Mouse (Mus musculus): ENCODE data around the gene Hnrnph2. TPM values are rescaled to one million over a fixed set of nuclear protein-coding genes. Genes with fewer than 3 reads are reported as not detected.

Hnrnph2 gene
- 154 and 171 TPM in 2 replicates for polyA plus RNA-seq (2015; fragmentation: Nextera tagmentation; extraction: Ambion mirVana)

GRCm38 (mm10) chrX:134600659-134601379, at the start of gene Hnrnph2, which contains the start of gene Gla:
TSS of gene Hnrnph2 (plus strand) at chrX:134601179.
TSS of gene Gla (minus strand) at chrX:134601125.
- H3K4me3 ChIP-seq: peak within 1 kb of the TSS; percentile 49
- peak within 1 kb of the TSS; percentile 70 for H3K9ac ChIP-seq
- peak; percentile 98 for ATAC-seq (ENCODE audit: low read depth)
- WGBS: 19% methylated on average over 33 of the region's 33 CpGs
- no peaks in the 10 kb centered on the region for H3K9me3 ChIP-seq
- H3K4me2 ChIP-seq: peak within 1 kb of the TSS; percentile 62
- H3K27me3 ChIP-seq: no peaks in the 10 kb centered on the region
- no peaks in the 10 kb centered on the region for H3K36me3 ChIP-seq
- peak within 1 kb of the TSS; percentile 95 for H3K27ac ChIP-seq (replicated peaks)
- peaks cover 23% of the 10 kb centered on the region for H3K4me1 ChIP-seq (replicated peaks)

DNA sequence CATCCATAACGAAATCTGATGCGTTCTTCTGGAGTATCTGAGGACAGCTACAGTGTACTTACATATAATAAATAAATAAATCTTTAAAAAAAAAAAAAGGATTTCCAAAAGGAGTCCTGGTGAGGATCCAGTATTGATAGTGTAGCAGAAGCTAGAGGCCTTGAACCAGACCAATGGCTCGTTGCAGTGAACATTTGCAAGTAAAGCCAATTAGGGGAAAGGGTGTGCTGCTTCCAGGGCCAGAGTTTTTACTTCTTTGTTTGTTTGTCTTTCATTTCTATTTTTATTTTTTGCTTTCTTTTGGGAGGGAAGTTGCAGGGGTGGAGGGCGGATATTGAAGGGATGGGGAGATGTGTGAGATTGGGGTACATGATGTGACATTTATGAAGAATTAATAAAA, 47.7 kb upstream of the Hnrnph2 start:
- H3K9ac ChIP-seq: no peak overlapping the region
- H3K9me3 ChIP-seq: no peaks in the 10 kb centered on the region
- no peak overlapping the region for H3K4me2 ChIP-seq
- no peaks in the 10 kb centered on the region for H3K4me1 ChIP-seq (replicated peaks)
- WGBS: 89% methylated on average over 4 of the region's 4 CpGs
- no peak for ATAC-seq (ENCODE audit: low read depth)
- H3K27ac ChIP-seq (replicated peaks): no peak overlapping the region
- no peaks in the 10 kb centered on the region for H3K27me3 ChIP-seq
- H3K4me3 ChIP-seq: no peak overlapping the region
- H3K36me3 ChIP-seq: no peaks in the 10 kb centered on the region

- no peak overlapping the region for H3K4me3 ChIP-seq
- H3K9ac ChIP-seq: no peak overlapping the region
- H3K27ac ChIP-seq (replicated peaks): no peak overlapping the region
- 0 out of 2 replicates have a peak, but pooled peaks cover 2% of the 10 kb centered on the region for H3K27me3 ChIP-seq
- no peaks in the 10 kb centered on the region for H3K4me1 ChIP-seq (replicated peaks)
- no peak for ATAC-seq (ENCODE audit: low read depth)
- no peaks in the 10 kb centered on the region for H3K36me3 ChIP-seq
- H3K4me2 ChIP-seq: no peak overlapping the region
- no peaks in the 10 kb centered on the region for H3K9me3 ChIP-seq
- 77% methylated on average over 6 of the region's 6 CpGs for WGBS
Measured at GRCm38 (mm10) chrX:134554425-134554824, 46.6 kb upstream of the Hnrnph2 start.

- H3K27ac ChIP-seq (replicated peaks): no peak overlapping the region
- no peaks in the 10 kb centered on the region for H3K36me3 ChIP-seq
- no peak overlapping the region for H3K4me2 ChIP-seq
- H3K27me3 ChIP-seq: 0 out of 2 replicates have a peak, but pooled peaks cover under 1% of the 10 kb centered on the region
- H3K9me3 ChIP-seq: no peaks in the 10 kb centered on the region
- no peak overlapping the region for H3K9ac ChIP-seq
- H3K4me1 ChIP-seq (replicated peaks): no peaks in the 10 kb centered on the region
- 88% methylated on average over 4 of the region's 4 CpGs for WGBS
- H3K4me3 ChIP-seq: no peak overlapping the region
- no peak for ATAC-seq (ENCODE audit: low read depth)
Measured at GRCm38 (mm10) chrX:134564326-134564725, 36.7 kb upstream of the Hnrnph2 start.

GRCm38 (mm10) chrX:134566536-134567222, 34.3 kb upstream of the Hnrnph2 start:
- no peaks in the 10 kb centered on the region for H3K36me3 ChIP-seq
- H3K4me2 ChIP-seq: no peak overlapping the region
- no peaks in the 10 kb centered on the region for H3K27me3 ChIP-seq
- H3K4me3 ChIP-seq: no peak overlapping the region
- H3K4me1 ChIP-seq (replicated peaks): no peaks in the 10 kb centered on the region
- H3K27ac ChIP-seq (replicated peaks): no peak overlapping the region
- no peak overlapping the region for H3K9ac ChIP-seq
- H3K9me3 ChIP-seq: no peaks in the 10 kb centered on the region
- no peak for ATAC-seq (ENCODE audit: low read depth)
- WGBS: 90% methylated on average over 8 of the region's 8 CpGs

DNA sequence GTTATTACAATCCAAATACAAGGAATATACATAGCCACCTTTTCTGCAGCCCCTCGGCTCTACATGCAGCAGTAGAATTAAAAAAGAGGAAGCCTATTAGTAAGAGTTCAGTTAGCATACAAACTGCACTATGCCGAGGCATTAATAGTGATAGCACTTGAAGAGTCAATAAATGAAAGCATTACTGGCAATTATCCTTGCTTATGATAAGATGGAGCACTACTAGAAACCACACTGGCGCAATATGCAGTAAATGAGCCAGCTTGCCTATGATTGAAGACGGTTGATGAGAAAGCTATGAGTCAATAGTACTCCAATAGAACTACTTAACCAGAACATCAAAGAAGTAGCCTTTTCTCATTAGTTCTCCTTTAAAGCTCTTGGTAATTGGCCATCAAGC, 23.1 kb upstream of the Hnrnph2 start:
- no peak for ATAC-seq (ENCODE audit: low read depth)
- H3K4me2 ChIP-seq: no peak overlapping the region
- no peak overlapping the region for H3K4me3 ChIP-seq
- H3K27ac ChIP-seq (replicated peaks): no peak overlapping the region
- 82% methylated on average over 4 of the region's 4 CpGs for whole genome bisulfite sequencing
- no peaks in the 10 kb centered on the region; the same call in 1 of the 2 replicates for H3K27me3 ChIP-seq
- H3K9ac ChIP-seq: no peak overlapping the region
- H3K9me3 ChIP-seq: no peaks in the 10 kb centered on the region
- H3K4me1 ChIP-seq (replicated peaks): no peaks in the 10 kb centered on the region
- H3K36me3 ChIP-seq: no peaks in the 10 kb centered on the region

GRCm38 (mm10) chrX:134580528-134581305, 20.3 kb upstream of the Hnrnph2 start:
- no peaks in the 10 kb centered on the region for H3K9me3 ChIP-seq
- no peak overlapping the region for H3K9ac ChIP-seq
- 84% methylated on average over 14 of the region's 14 CpGs for WGBS
- ATAC-seq (ENCODE audit: low read depth): no peak
- H3K4me2 ChIP-seq: no peak overlapping the region
- H3K4me3 ChIP-seq: no peak overlapping the region
- peaks cover 7% of the 10 kb centered on the region; the same call in 1 of the 2 replicates for H3K4me1 ChIP-seq (replicated peaks)
- H3K27me3 ChIP-seq: no peaks in the 10 kb centered on the region
- no peak overlapping the region for H3K27ac ChIP-seq (replicated peaks)
- no peaks in the 10 kb centered on the region for H3K36me3 ChIP-seq

- no peak overlapping the region for H3K9ac ChIP-seq
- peaks cover 16% of the 10 kb centered on the region for H3K4me1 ChIP-seq (replicated peaks)
- no peaks in the 10 kb centered on the region for H3K27me3 ChIP-seq
- H3K4me3 ChIP-seq: no peak overlapping the region
- H3K9me3 ChIP-seq: no peaks in the 10 kb centered on the region
- WGBS: 88% methylated on average over 11 of the region's 11 CpGs
- no peak overlapping the region for H3K4me2 ChIP-seq
- H3K36me3 ChIP-seq: no peaks in the 10 kb centered on the region
- no peak overlapping the region for H3K27ac ChIP-seq (replicated peaks)
- no peak for ATAC-seq (ENCODE audit: low read depth)
Measured at GRCm38 (mm10) chrX:134582270-134582669, 18.7 kb upstream of the Hnrnph2 start.

GRCm38 (mm10) chrX:134582888-134583669, 17.9 kb upstream of the Hnrnph2 start, which contains the start of gene Btk:
TSS of gene Btk (minus strand) at chrX:134583570.
- H3K4me2 ChIP-seq: no peak within 1 kb of the TSS
- H3K9me3 ChIP-seq: no peaks in the 10 kb centered on the region
- no peaks in the 10 kb centered on the region for H3K36me3 ChIP-seq
- 86% methylated on average over 11 of the region's 11 CpGs for WGBS
- H3K27ac ChIP-seq (replicated peaks): no peak within 1 kb of the TSS
- no peak within 1 kb of the TSS for H3K9ac ChIP-seq
- H3K4me3 ChIP-seq: no peak within 1 kb of the TSS
- peaks cover 16% of the 10 kb centered on the region for H3K4me1 ChIP-seq (replicated peaks)
- H3K27me3 ChIP-seq: no peaks in the 10 kb centered on the region
- ATAC-seq (ENCODE audit: low read depth): no peak

GRCm38 (mm10) chrX:134585103-134586002, 15.6 kb upstream of the Hnrnph2 start, which contains the start of gene Rpl36a:
TSS of gene Rpl36a (plus strand) at chrX:134585654.
- WGBS: 23% methylated on average over 45 of the region's 45 CpGs
- peak within 1 kb of the TSS; percentile 89 for H3K27ac ChIP-seq (replicated peaks)
- H3K36me3 ChIP-seq: peaks cover 11% of the 10 kb centered on the region; the same call in 1 of the 2 replicates
- ATAC-seq (ENCODE audit: low read depth): peak; percentile 97
- H3K4me1 ChIP-seq (replicated peaks): peaks cover 16% of the 10 kb centered on the region
- H3K4me2 ChIP-seq: peak within 1 kb of the TSS; percentile 63
- H3K9me3 ChIP-seq: no peaks in the 10 kb centered on the region
- H3K27me3 ChIP-seq: no peaks in the 10 kb centered on the region
- peak within 1 kb of the TSS; percentile 51 for H3K4me3 ChIP-seq
- H3K9ac ChIP-seq: peak within 1 kb of the TSS; percentile 80

Data from neural tube, embryonic 13.5 days (tissue).